In genomic region chr1:136502936-136503335, GRCm38 (mm10) we compare ENCODE assay signal across 22 mouse cellular contexts.
"Had no signal": no experiment of that assay in that cellular context is flagged by ENCODE, and none has a peak within 500 bp of the region (broad histone marks: within the 10 kb centered on the region; RNA-seq: fewer than 3 reads in every experiment).

No protein-coding gene starts in this region.

- H3K4me2 ChIP-seq: intestine, embryonic 15.5 days; limb, embryonic 12.5 days; limb, embryonic 15.5 days; liver, embryonic 13.5 days; lung, embryonic 15.5 days; stomach, embryonic 15.5 days had no signal

- H3K27me3 ChIP-seq: intestine, embryonic 15.5 days; limb, embryonic 12.5 days; limb, embryonic 15.5 days; liver, embryonic 13.5 days; lung, embryonic 15.5 days; megakaryocyte, embryonic 14.5 days; stomach, embryonic 15.5 days had no signal

- H3K9ac ChIP-seq: intestine, embryonic 15.5 days; limb, embryonic 12.5 days; limb, embryonic 15.5 days; liver, embryonic 13.5 days; lung, embryonic 15.5 days; stomach, embryonic 15.5 days had no signal

- H3K4me1 ChIP-seq: intestine, embryonic 15.5 days; limb, embryonic 12.5 days; limb, embryonic 15.5 days; liver, embryonic 13.5 days; lung, embryonic 15.5 days; megakaryocyte, embryonic 14.5 days; midbrain, embryonic 10.5 days; stomach, embryonic 15.5 days had no signal

- ATAC-seq: intestine, embryonic 15.5 days; midbrain, embryonic 16.5 days had no signal

- H3K9me3 ChIP-seq: intestine, embryonic 15.5 days; limb, embryonic 15.5 days; liver, embryonic 13.5 days; lung, embryonic 15.5 days; stomach, embryonic 15.5 days had no signal

- H3K4me3 ChIP-seq: intestine, embryonic 15.5 days; limb, embryonic 12.5 days; limb, embryonic 15.5 days; liver, embryonic 13.5 days; lung, embryonic 15.5 days; megakaryocyte, embryonic 14.5 days; midbrain, embryonic 10.5 days; stomach, embryonic 15.5 days had no signal

- DNase-seq: kidney, adult 11 months; kidney, adult 9 months; kidney, postnatal 14 days; kidney, postnatal 4 days; left cerebral cortex, postnatal 4 days; liver, embryonic 13.5 days; lung, adult 18-20 months; lung, postnatal 10 days; lung, postnatal 36 days; right cerebral cortex, postnatal 25 days; spleen, adult 18-20 months; thymus, adult 2 months; thymus, postnatal 14 days; thymus, postnatal 4 days had no signal

- H3K27ac ChIP-seq: intestine, embryonic 15.5 days; limb, embryonic 12.5 days; limb, embryonic 15.5 days; liver, embryonic 13.5 days; lung, embryonic 15.5 days; midbrain, embryonic 10.5 days; stomach, embryonic 15.5 days had no signal
